Mouse (Mus musculus) hematopoietic stem cell, adult 5-6 weeks (primary cell): ENCODE measurements at regions not wholly inside any gene's neighbourhood (a gene's known extent, or its start where the extent isn't known, plus 50 kb on each side); places are given as distances from the start of the nearest gene placed in this dataset.

Source experiments
- ATAC-seq, 2 experiments: fragments of 125-278 bp in 1 of 2; replicated peaks in 1 of 2; 2 replicates each; pipeline ENCODE4 v1.8.0; 2016 to 2017; ENCODE audit warnings: inconsistent platforms in 2 of 2, mild to moderate bottlenecking in 2 of 2, moderate number of reproducible peaks in 2 of 2, low read depth in 1 of 2, moderate TSS enrichment in 1 of 2; ENCODE audit not compliant: low FRiP score in 2 of 2, poor library complexity in 2 of 2, severe bottlenecking in 2 of 2, insufficient read depth in 1 of 2, low TSS enrichment in 1 of 2

- no peak for ATAC-seq
These were observed 207.7 kb upstream of the Mki67 start for GRCm38 (mm10) chr7:135923876-135924275.

- no peak for ATAC-seq
These were observed 208.5 kb upstream of the Mki67 start for GRCm38 (mm10) chr7:135924641-135925040.

- no peak for ATAC-seq
These were observed 213.9 kb upstream of the Mki67 start for GRCm38 (mm10) chr7:135930091-135930490.

- ATAC-seq = no peak
These were observed 216.5 kb upstream of the Mki67 start for GRCm38 (mm10) chr7:135932595-135933175.

- ATAC-seq = no peak
These were observed 219.0 kb upstream of the Mki67 start for GRCm38 (mm10) chr7:135935180-135935579.

GRCm38 (mm10) chr7:135937465-135937864, 221.3 kb upstream of the Mki67 start:
- no peak for ATAC-seq

- no peak for ATAC-seq
These were observed 223.2 kb upstream of the Mki67 start for GRCm38 (mm10) chr7:135939341-135939740.

- no peak for ATAC-seq
These were observed 226.7 kb upstream of the Mki67 start for GRCm38 (mm10) chr7:135942826-135943225.

- no peak for ATAC-seq
These were observed 230.0 kb upstream of the Mki67 start for GRCm38 (mm10) chr7:135946071-135946646.

- no peak for ATAC-seq
These were observed 244.9 kb upstream of the Mki67 start for GRCm38 (mm10) chr7:135961026-135961425.

- no peak for ATAC-seq
These were observed 249.4 kb upstream of the Mki67 start for GRCm38 (mm10) chr7:135965528-135965927.

- no peak for ATAC-seq
These were observed 250.1 kb upstream of the Mki67 start for GRCm38 (mm10) chr7:135966231-135966630.

- no peak for ATAC-seq
These were observed 252.5 kb upstream of the Mki67 start for GRCm38 (mm10) chr7:135968638-135969037.

GRCm38 (mm10) chr7:135986021-135986420, 269.9 kb upstream of the Mki67 start:
- no peak for ATAC-seq

GRCm38 (mm10) chr7:135990321-135990720, 274.2 kb upstream of the Mki67 start:
- ATAC-seq = no peak

- ATAC-seq = no peak
These were observed 280.7 kb upstream of the Mki67 start for GRCm38 (mm10) chr7:135996896-135997295.

GRCm38 (mm10) chr7:135997640-135998039, 281.5 kb upstream of the Mki67 start:
- ATAC-seq = no peak

GRCm38 (mm10) chr7:136002382-136002781, 286.2 kb upstream of the Mki67 start:
- no peak for ATAC-seq

- ATAC-seq = no peak
These were observed 287.1 kb upstream of the Mki67 start for GRCm38 (mm10) chr7:136003291-136003690.
